Mouse (Mus musculus): ENCODE data around the gene Tmod2. TPM values are rescaled to one million over a fixed set of nuclear protein-coding genes. Genes with fewer than 3 reads are reported as not detected.

The Tmod2 gene
- total RNA-seq, 2 experiments from 2014 or later, result 31.8 to 34.9 TPM

GRCm38 (mm10) chr9:75607496-75607895 is 3.6 kb downstream of the Tmod2 start:
- no peak for DNase-seq (ENCODE audit: low spot score in 2 of 2)

GRCm38 (mm10) chr9:75601510-75601909 is 9.6 kb downstream of the Tmod2 start:
- no peak for DNase-seq (ENCODE audit: low spot score in 2 of 2)

- no peak for DNase-seq (ENCODE audit: low spot score in 2 of 2)
Observed at GRCm38 (mm10) chr9:75600166-75600934, 10.8 kb downstream of the Tmod2 start.

- DNase-seq (ENCODE audit: low spot score in 2 of 2), result no peak
Observed at GRCm38 (mm10) chr9:75599191-75599841, 11.8 kb downstream of the Tmod2 start.

- no peak for DNase-seq (ENCODE audit: low spot score in 2 of 2)
Observed at GRCm38 (mm10) chr9:75597596-75597995, 13.5 kb downstream of the Tmod2 start.

- DNase-seq (ENCODE audit: low spot score in 2 of 2), result no peak
Observed at GRCm38 (mm10) chr9:75597036-75597435, 14.1 kb downstream of the Tmod2 start.

GRCm38 (mm10) chr9:75593481-75593880 is 17.6 kb downstream of the Tmod2 start:
- no peak for DNase-seq (ENCODE audit: low spot score in 2 of 2)

- DNase-seq (ENCODE audit: low spot score in 2 of 2), result no peak
Observed at GRCm38 (mm10) chr9:75589850-75590790, 21.0 kb downstream of the Tmod2 start.

- DNase-seq (ENCODE audit: low spot score in 2 of 2), result no peak
Observed at GRCm38 (mm10) chr9:75581694-75582350, 29.3 kb downstream of the Tmod2 start.

GRCm38 (mm10) chr9:75579321-75579720 is 31.8 kb downstream of the Tmod2 start:
- DNase-seq (ENCODE audit: low spot score in 2 of 2), result no peak

GRCm38 (mm10) chr9:75571036-75571942 is 39.8 kb downstream of the Tmod2 start:
- no peak for DNase-seq (ENCODE audit: low spot score in 2 of 2)

- DNase-seq (ENCODE audit: low spot score in 2 of 2), result no peak
Observed at GRCm38 (mm10) chr9:75568399-75568798, 42.7 kb downstream of the Tmod2 start.

GRCm38 (mm10) chr9:75564892-75565291 is 46.2 kb downstream of the Tmod2 start:
- no peak for DNase-seq (ENCODE audit: low spot score in 2 of 2)

- DNase-seq (ENCODE audit: low spot score in 2 of 2), result no peak
Observed at GRCm38 (mm10) chr9:75563622-75564021, 47.5 kb downstream of the Tmod2 start.

- DNase-seq (ENCODE audit: low spot score in 2 of 2), result no peak
Observed at GRCm38 (mm10) chr9:75563176-75563575, 47.9 kb downstream of the Tmod2 start.

GRCm38 (mm10) chr9:75561040-75561669 is 50.0 kb downstream of the Tmod2 start:
- DNase-seq (ENCODE audit: low spot score in 2 of 2), result no peak

GRCm38 (mm10) chr9:75560353-75560752 is 50.8 kb downstream of the Tmod2 start:
- no peak for DNase-seq (ENCODE audit: low spot score in 2 of 2)

GRCm38 (mm10) chr9:75559512-75560012 is 51.6 kb downstream of the Tmod2 start, which contains the start of gene Tmod3:
TSS of gene Tmod3 (minus strand) at chr9:75559657.
- DNase-seq (ENCODE audit: low spot score in 2 of 2), result peak; percentile 82 to 92

All from adrenal gland, postnatal 4 days (tissue).